Mouse (Mus musculus) CH12.LX (cell line): ENCODE results near the gene Adamts14. TPM values are rescaled to one million over a fixed set of nuclear protein-coding genes. Genes with fewer than 3 reads are reported as not detected.

Experiments used
- DNase-seq: peaks from one replicate; pipeline ENCODE4 v3.0.0-alpha.2; 2013; ENCODE audit errors: extremely low read depth
- H3K27ac ChIP-seq: 2 replicates; pipeline ENCODE4 v1.5.1; 2012; ENCODE audit warnings: low read depth, mild to moderate bottlenecking, control low read depth, moderate library complexity; ENCODE audit not compliant: insufficient read depth
- H3K27me3 ChIP-seq: replicated peaks from 2 replicates; pipeline ENCODE3; 2012; ENCODE audit warnings: inconsistent platforms
- H3K36me3 ChIP-seq, 2 experiments: replicated peaks in 1 of 2; 2 replicates each; pipeline versions ENCODE3 to v1.6.1; 2012; ENCODE audit warnings: inconsistent platforms in 1 of 2, low read length in 1 of 2, mild to moderate bottlenecking in 1 of 2, mixed read lengths in 1 of 2, moderate library complexity in 1 of 2; ENCODE audit not compliant: control insufficient read depth in 1 of 2, insufficient read depth in 1 of 2
- H3K4me1 ChIP-seq, 2 experiments: 2 replicates each; pipeline ENCODE4 v1.6.1; 2012; ENCODE audit warnings: inconsistent platforms in 1 of 2, moderate library complexity in 1 of 2; ENCODE audit not compliant: insufficient read depth in 2 of 2, control insufficient read depth in 1 of 2
- H3K4me2 ChIP-seq: 2 replicates; pipeline ENCODE4 v1.6.1; 2012; ENCODE audit warnings: low read depth, mild to moderate bottlenecking, control low read depth; ENCODE audit not compliant: poor library complexity, insufficient read depth, severe bottlenecking
- H3K4me3 ChIP-seq, 3 experiments: fragments of 150-350 bp in 1 of 3; sonication (generic) in 1 of 3; replicated peaks in 1 of 3; 2 replicates each; pipeline versions ENCODE3 to v1.5.1; 2011 to 2012; ENCODE audit warnings: low read depth in 2 of 3, low read length in 2 of 3, mild to moderate bottlenecking in 2 of 3, moderate library complexity in 2 of 3, control low read depth in 1 of 3, improper control_type of control experiment in 1 of 3, inconsistent platforms in 1 of 3, mixed read lengths in 1 of 3; ENCODE audit not compliant: poor library complexity in 1 of 3
- H3K79me2 ChIP-seq: replicated peaks from 2 replicates; pipeline ENCODE4 v1.6.1; 2012; ENCODE audit warnings: mild to moderate bottlenecking, moderate library complexity; ENCODE audit not compliant: control insufficient read depth, poor library complexity, insufficient read depth, severe bottlenecking; ENCODE audit errors: extremely low read depth
- H3K9ac ChIP-seq: 2 replicates; pipeline ENCODE4 v1.6.1; 2012; ENCODE audit warnings: low read depth, mild to moderate bottlenecking, control low read depth, moderate library complexity; ENCODE audit not compliant: insufficient read depth
- H3K9me3 ChIP-seq: replicated peaks from 2 replicates; pipeline ENCODE3; 2012; ENCODE audit warnings: low read length, inconsistent platforms, mixed read lengths
- BHLHE40 ChIP-seq: IDR thresholded peaks from 2 replicates; pipeline ENCODE4 v1.6.1; 2011; ENCODE audit warnings: mild to moderate bottlenecking, low read depth, low read length, improper control_type of control experiment
- CHD1 ChIP-seq: IDR thresholded peaks from 2 replicates; pipeline ENCODE4 v1.6.1; 2012; ENCODE audit warnings: low read depth, low read length, improper control_type of control experiment, inconsistent platforms
- ELF1 ChIP-seq: IDR thresholded peaks from 2 replicates; pipeline ENCODE4 v1.6.1; 2014; ENCODE audit warnings: low read depth, mild to moderate bottlenecking, inconsistent platforms, low read length, improper control_type of control experiment
- EP300 ChIP-seq: IDR thresholded peaks from 2 replicates; pipeline ENCODE4 v1.6.1; 2011; ENCODE audit warnings: low read length, improper control_type of control experiment
- ETS1 ChIP-seq: conservative IDR thresholded peaks from 2 replicates; pipeline ENCODE4 v1.6.1; 2012; ENCODE audit warnings: low read depth, mild to moderate bottlenecking, inconsistent platforms, low read length, improper control_type of control experiment, moderate library complexity
- GABPA ChIP-seq: IDR thresholded peaks from 2 replicates; pipeline ENCODE4 v1.6.1; 2012; ENCODE audit warnings: low read depth, low read length, improper control_type of control experiment, inconsistent platforms; ENCODE audit not compliant: insufficient replicate concordance
- HCFC1 ChIP-seq: IDR thresholded peaks from 2 replicates; pipeline ENCODE4 v1.6.1; 2012; ENCODE audit warnings: low read depth, mild to moderate bottlenecking, inconsistent platforms, low read length, improper control_type of control experiment
- JUN ChIP-seq: IDR thresholded peaks from 2 replicates; pipeline ENCODE4 v1.6.1; 2011; ENCODE audit warnings: low read depth, mild to moderate bottlenecking, low read length, improper control_type of control experiment, moderate library complexity; ENCODE audit not compliant: insufficient read depth
- JUND ChIP-seq: conservative IDR thresholded peaks from 2 replicates; pipeline ENCODE4 v1.6.1; 2011; ENCODE audit warnings: low read depth, low read length, improper control_type of control experiment
- MAFK ChIP-seq: IDR thresholded peaks from 2 replicates; pipeline ENCODE4 v1.6.1; 2011; ENCODE audit warnings: low read length, improper control_type of control experiment; ENCODE audit not compliant: insufficient replicate concordance
- MAZ ChIP-seq: IDR thresholded peaks from 2 replicates; pipeline ENCODE4 v1.6.1; 2012; ENCODE audit warnings: low read depth, mild to moderate bottlenecking, inconsistent platforms, low read length, improper control_type of control experiment, moderate library complexity
- MXI1 ChIP-seq: IDR thresholded peaks from 2 replicates; pipeline ENCODE4 v1.6.1; 2011; ENCODE audit warnings: mild to moderate bottlenecking, low read depth, low read length, improper control_type of control experiment
- NRF1 ChIP-seq: IDR thresholded peaks from 2 replicates; pipeline ENCODE4 v1.6.1; 2014; ENCODE audit warnings: low read depth, mild to moderate bottlenecking, inconsistent platforms, low read length, improper control_type of control experiment, moderate library complexity
- PAX5 ChIP-seq: IDR thresholded peaks from 2 replicates; pipeline ENCODE4 v1.6.1; 2012; ENCODE audit warnings: low read length, inconsistent platforms, mixed read lengths
- POLR2A ChIP-seq: IDR thresholded peaks from 2 replicates; pipeline ENCODE4 v1.6.1; 2011; ENCODE audit warnings: low read depth, mild to moderate bottlenecking, improper control_type of control experiment, low read length
- POLR2AphosphoS2 ChIP-seq: IDR thresholded peaks from 2 replicates; pipeline ENCODE4 v1.6.1; 2011; ENCODE audit warnings: low read depth, low read length, improper control_type of control experiment
- RAD21 ChIP-seq: IDR thresholded peaks from 2 replicates; pipeline ENCODE4 v1.6.1; 2011; ENCODE audit warnings: low read depth, mild to moderate bottlenecking, low read length, improper control_type of control experiment, moderate library complexity
- RCOR1 ChIP-seq: conservative IDR thresholded peaks from 2 replicates; pipeline ENCODE4 v1.6.1; 2012; ENCODE audit warnings: low read depth, mild to moderate bottlenecking, inconsistent platforms, low read length, improper control_type of control experiment
- SIN3A ChIP-seq: IDR thresholded peaks from 2 replicates; pipeline ENCODE4 v1.6.1; 2012; ENCODE audit warnings: low read length, improper control_type of control experiment, inconsistent platforms
- SMC3 ChIP-seq: IDR thresholded peaks from 2 replicates; pipeline ENCODE4 v1.6.1; 2011; ENCODE audit warnings: low read depth, low read length, improper control_type of control experiment
- USF1 ChIP-seq: IDR thresholded peaks from 2 replicates; pipeline ENCODE4 v1.6.1; 2014; ENCODE audit warnings: low read depth, mild to moderate bottlenecking, inconsistent platforms, low read length, improper control_type of control experiment
- ZC3H11A ChIP-seq: IDR thresholded peaks from 2 replicates; pipeline ENCODE4 v1.6.1; 2012; ENCODE audit warnings: low read depth, mild to moderate bottlenecking, inconsistent platforms, low read length, improper control_type of control experiment
- ZKSCAN1 ChIP-seq: IDR thresholded peaks from 2 replicates; pipeline ENCODE4 v1.6.1; 2012; ENCODE audit warnings: low read depth, inconsistent platforms, low read length, improper control_type of control experiment, borderline replicate concordance
- ZNF384 ChIP-seq: IDR thresholded peaks from 2 replicates; pipeline ENCODE4 v1.6.1; 2012; ENCODE audit warnings: low read depth, low read length, improper control_type of control experiment, inconsistent platforms
- dilution Hi-C: fragments of 300-500 bp; cut with MboI; formaldehyde crosslinking; loops from 2 replicates; pipeline ENCODE4 v1.14.3; 2020; ENCODE audit warnings: low sequenced_read_pairs; ENCODE audit not compliant: extremely low pct_unique_long_range_greater_than_20kb, extremely low pct_ligation_motif_present
- in situ Hi-C: fragments of 300-500 bp; cut with MboI; formaldehyde crosslinking; loops from 3 replicates; pipeline ENCODE4 v1.14.3; 2019; ENCODE audit warnings: low sequenced_read_pairs, low pct_ligation_motif_present, low pct_unique_long_range_greater_than_20kb, mixed read lengths
- polyA plus RNA-seq: library from polyadenylated mRNA; unstranded; fragments of >175 nt; gene quantifications from 2 replicates; pipeline ENCODE4 v1.2.1, GENCODE M21; 2012; ENCODE audit warnings: low read depth; ENCODE audit not compliant: insufficient read length
- total RNA-seq, 2 experiments: library from RNA; depleted of rRNA; stranded (reverse); fragments of 300-350 nt in 1 of 2; fragments of >200 nt in 1 of 2; gene quantifications; 2 replicates each; pipeline ENCODE4 v1.2.3; 2012 to 2014

The Adamts14 gene
- total and polyA plus RNA-seq, 3 experiments: 1.2 to 2.7 (median 2.5) TPM

- TF ChIP-seq BHLHE40: no peak
- no peak for TF ChIP-seq GABPA
- no peak for TF ChIP-seq ETS1
- no peak for TF ChIP-seq USF1
- TF ChIP-seq PAX5: no peak
- no peak for TF ChIP-seq NRF1
- TF ChIP-seq ELF1: no peak
- TF ChIP-seq SIN3A: no peak
- no peak for TF ChIP-seq ZKSCAN1
- no peak for TF ChIP-seq JUN
- TF ChIP-seq HCFC1: no peak
- TF ChIP-seq CHD1: no peak
- TF ChIP-seq RCOR1: no peak
- TF ChIP-seq RAD21: no peak
- no peak for TF ChIP-seq JUND
- no peak for TF ChIP-seq POLR2A
- TF ChIP-seq ZC3H11A: no peak
- TF ChIP-seq, all 38 proteins: peak for 0
- in situ Hi-C loops: no loop called here
- H3K4me2 ChIP-seq: no peak overlapping the region
- H3K36me3 ChIP-seq: no peaks in the 10 kb centered on the region
- H3K79me2 ChIP-seq: no peaks in the 10 kb centered on the region
- DNase-seq: no peak
- dilution Hi-C loops: no loop called here
- no peak overlapping the region for H3K27ac ChIP-seq
- no peaks in the 10 kb centered on the region for H3K9me3 ChIP-seq
- H3K9ac ChIP-seq: no peak overlapping the region
- no peaks in the 10 kb centered on the region for H3K27me3 ChIP-seq
- H3K4me1 ChIP-seq: peaks cover 9 to 10% of the 10 kb centered on the region in 2 experiments
- H3K4me3 ChIP-seq: no peak overlapping the region
These were observed 12.0 kb upstream of the Adamts14 start for GRCm38 (mm10) chr10:61285271-61285670.

GRCm38 (mm10) chr10:61284309-61284708 is 11.1 kb upstream of the Adamts14 start:
- H3K9ac ChIP-seq: no peak overlapping the region
- no peak overlapping the region for H3K4me3 ChIP-seq
- H3K79me2 ChIP-seq: no peaks in the 10 kb centered on the region
- TF ChIP-seq ZC3H11A (no peak), JUN (no peak), POLR2AphosphoS2 (no peak), MXI1 (no peak), MAFK (no peak), EP300 (no peak), SIN3A (no peak), ZNF384 (no peak), BHLHE40 (no peak), SMC3 (no peak), GABPA (no peak), MAZ (no peak)
- TF ChIP-seq, all 38 proteins: peak for 0
- Histone ChIP-seq H3K9me3 (no peaks in the 10 kb centered on the region), H3K27ac (no peak overlapping the region), H3K4me1 (peaks cover 9 to 13% of the 10 kb centered on the region in 2 experiments), H3K4me2 (no peak overlapping the region), H3K27me3 (no peaks in the 10 kb centered on the region), H3K36me3 (no peaks in the 10 kb centered on the region)
- no peak for DNase-seq
- in situ Hi-C loops: no loop called here
- dilution Hi-C loops: no loop called here
